Mouse (Mus musculus): Measurements from ENCODE around the gene Trir.

DNA sequence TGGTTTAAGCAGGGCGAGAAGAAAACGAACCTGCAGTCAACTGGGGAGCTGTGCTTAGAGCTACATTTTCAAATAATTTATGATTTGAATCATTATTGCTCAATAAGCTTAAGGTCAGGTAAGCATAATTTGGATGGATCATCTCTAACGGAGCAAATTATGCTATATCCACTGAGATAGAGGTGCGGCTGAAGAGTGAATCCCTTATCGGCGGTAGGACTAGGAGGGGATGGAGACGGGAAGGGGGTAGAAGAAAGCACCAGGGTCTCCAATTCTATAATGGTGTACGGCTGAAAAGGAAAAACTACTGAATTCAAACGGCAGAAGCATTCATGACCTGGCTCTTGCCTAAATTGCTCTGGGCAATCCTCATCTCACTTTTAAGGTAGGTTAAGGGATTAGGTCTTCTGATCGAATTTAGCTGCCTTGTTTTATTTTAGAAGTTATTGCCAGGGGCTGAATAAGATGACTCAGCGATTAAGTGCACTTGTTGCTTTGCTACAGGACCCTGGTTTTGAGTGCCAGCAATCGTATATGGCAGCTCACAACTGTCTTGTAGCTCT, 8.6 kb downstream of the Trir start:
- no peak for TF ChIP-seq POLR2A (IDR thresholded peaks at IDR 0.05; ENCODE audit: insufficient read depth, low read depth, low read length)
- TF ChIP-seq CTCF (IDR thresholded peaks at IDR 0.05; ENCODE audit: insufficient read depth, low read depth, low read length): no peak

Measured in olfactory bulb, adult 2 months (tissue).